Mouse (Mus musculus): ENCODE measurements around the gene Defa35.
"Not testable (repeated sequence)": the region's sequence is repeated elsewhere in the genome, so short reads cannot be mapped to it uniquely, and the experiment has no call there.

Gene Defa35

GRCm38 (mm10) chr8:21064738-21065137 is at the start of gene Defa35:
Defa35 (plus strand) TSS chr8:21065038.
- not testable (repeated sequence) for DNase-seq (ENCODE audit: low read depth in 1 of 2, low spot score in 2 of 2)

GRCm38 (mm10) chr8:21025245-21025644 is 39.6 kb upstream of the Defa35 start, which contains the start of gene Defa21:
Defa21 (plus strand) TSS chr8:21025545.
- DNase-seq (ENCODE audit: low read depth in 1 of 2, low spot score in 2 of 2): not testable (repeated sequence)

- DNase-seq (ENCODE audit: low read depth in 1 of 2, low spot score in 2 of 2): not testable (repeated sequence)
Observed at GRCm38 (mm10) chr8:21054747-21055146, 10.1 kb upstream of the Defa35 start, which contains the start of gene Defa23. Defa23 (plus strand) TSS chr8:21055047.

- DNase-seq (ENCODE audit: low read depth in 1 of 2, low spot score in 2 of 2): not testable (repeated sequence)
Observed at GRCm38 (mm10) chr8:21084142-21084541, 19.3 kb downstream of the Defa35 start, which contains the start of gene Defa25. Defa25 (plus strand) TSS chr8:21084442.

DNA sequence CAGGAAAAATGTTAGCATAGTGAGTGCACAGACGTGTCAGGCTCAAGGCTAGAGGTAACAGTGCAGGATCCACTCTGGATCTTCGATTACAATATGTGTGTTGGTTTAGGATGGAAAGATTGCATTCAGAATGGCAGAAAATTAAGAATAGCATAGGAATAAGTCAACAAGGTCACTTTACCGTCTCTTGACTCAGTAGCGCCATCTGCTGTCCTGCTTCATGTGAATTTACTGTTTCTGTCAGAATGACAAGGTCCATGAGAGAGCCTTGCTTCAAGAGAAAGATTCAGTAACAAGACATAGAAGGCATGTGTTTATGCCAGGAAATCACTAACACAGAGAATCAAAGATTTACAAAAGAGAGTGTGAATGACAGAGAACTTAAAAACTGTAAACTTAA is 28.3 kb downstream of the Defa35 start:
- no peak for DNase-seq (ENCODE audit: low read depth in 1 of 2, low spot score in 2 of 2)

- DNase-seq (ENCODE audit: low read depth in 1 of 2, low spot score in 2 of 2): not testable (repeated sequence)
Observed at GRCm38 (mm10) chr8:21095950-21096349, 31.1 kb downstream of the Defa35 start, which contains the start of gene Gm14851. Gm14851 (minus strand) TSS chr8:21096050.

Data from monocyte, adult 2 months (primary cell).